Mouse (Mus musculus): Measurements from ENCODE around the gene Atp8b4. TPM values are rescaled to one million over a fixed set of nuclear protein-coding genes. Genes with fewer than 3 reads are reported as not detected.
A peak's percentile ranks its signal among the peaks of the same experiment; 100 is the strongest.

The Atp8b4 gene
- polyA plus RNA-seq, 1 experiment = 0.04 TPM

DNA sequence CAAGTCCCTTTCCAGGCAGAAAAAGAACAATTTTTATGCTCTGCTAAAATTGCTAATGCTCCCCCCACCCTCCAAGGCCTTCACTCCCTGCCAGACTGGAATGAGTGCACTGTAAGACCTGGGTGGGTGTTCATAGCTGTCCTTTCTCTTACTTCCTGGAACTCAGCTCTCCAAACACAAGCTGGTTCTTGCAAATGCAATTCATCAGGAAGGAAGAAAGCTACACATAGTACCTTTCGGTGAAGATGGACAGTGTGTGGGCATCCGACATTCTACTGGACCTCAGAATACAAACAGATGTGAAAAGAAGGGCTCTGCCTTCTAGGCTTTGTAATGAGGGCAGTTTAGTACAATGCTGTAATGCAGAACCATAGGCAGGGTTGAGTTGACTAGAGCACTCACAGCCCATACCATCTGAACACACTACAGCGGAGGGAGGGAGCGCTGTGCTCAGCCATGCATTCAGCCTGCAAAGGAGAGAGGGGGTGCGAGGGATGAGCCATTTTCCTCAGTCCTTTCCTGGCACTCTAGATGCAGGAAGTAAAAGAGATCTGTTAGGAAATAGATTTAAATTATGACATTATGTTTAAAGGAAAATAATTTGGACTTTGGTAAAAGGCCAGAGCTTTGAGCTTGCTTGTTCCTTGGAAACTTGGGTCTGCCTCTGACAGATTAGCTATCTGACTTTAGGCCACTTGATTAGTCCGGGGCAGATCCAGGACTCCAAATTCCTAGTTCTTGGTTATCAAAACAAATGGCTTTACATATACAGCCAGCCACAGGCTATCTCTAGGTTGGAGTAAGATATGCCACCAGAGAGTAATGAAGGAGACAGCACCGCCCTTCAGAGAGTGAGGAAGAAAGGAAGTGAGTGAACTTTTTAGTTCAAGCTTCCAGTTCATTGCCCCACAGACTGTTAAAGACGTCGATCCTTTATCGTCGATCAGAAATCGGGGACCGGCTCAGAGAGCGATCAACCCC is 136.4 kb downstream of the Atp8b4 start:
- no peak for DNase-seq (ENCODE audit: extremely low spot score in 1 of 2, low spot score in 1 of 2)

DNA sequence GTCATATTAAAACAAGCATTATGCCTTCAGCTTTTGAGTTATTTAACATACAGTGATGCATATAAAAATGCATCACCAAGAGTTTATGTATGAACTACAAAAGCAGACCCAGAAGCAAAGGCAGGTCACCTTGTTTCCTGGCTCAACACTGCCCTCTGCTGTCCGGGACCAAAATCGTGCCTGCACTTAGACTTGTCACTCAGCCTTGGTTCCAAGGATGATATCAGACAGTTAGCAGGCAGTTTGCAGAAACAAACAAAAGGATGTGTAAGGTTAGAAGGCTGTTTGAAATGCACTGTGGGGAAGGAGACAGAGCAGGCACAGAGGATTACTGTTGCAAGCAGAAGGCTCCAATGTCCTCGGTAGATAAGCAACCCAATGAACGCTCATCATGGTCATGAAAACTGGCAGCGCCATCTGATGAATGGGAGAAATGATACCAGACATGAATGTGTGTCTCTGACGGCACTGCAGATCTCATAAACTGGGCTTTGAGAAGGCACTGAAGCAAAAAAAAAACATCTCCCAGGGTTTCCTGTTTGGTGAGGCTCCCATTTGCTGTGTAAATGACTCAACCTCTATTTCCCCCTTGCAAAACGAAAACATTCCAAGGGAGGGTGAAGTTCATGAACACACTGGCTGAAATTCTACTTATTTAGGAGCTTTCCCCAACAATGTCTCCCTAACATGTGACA is 137.3 kb downstream of the Atp8b4 start:
- peak; percentile 43 to 89 for DNase-seq (ENCODE audit: extremely low spot score in 1 of 2, low spot score in 1 of 2)

DNA sequence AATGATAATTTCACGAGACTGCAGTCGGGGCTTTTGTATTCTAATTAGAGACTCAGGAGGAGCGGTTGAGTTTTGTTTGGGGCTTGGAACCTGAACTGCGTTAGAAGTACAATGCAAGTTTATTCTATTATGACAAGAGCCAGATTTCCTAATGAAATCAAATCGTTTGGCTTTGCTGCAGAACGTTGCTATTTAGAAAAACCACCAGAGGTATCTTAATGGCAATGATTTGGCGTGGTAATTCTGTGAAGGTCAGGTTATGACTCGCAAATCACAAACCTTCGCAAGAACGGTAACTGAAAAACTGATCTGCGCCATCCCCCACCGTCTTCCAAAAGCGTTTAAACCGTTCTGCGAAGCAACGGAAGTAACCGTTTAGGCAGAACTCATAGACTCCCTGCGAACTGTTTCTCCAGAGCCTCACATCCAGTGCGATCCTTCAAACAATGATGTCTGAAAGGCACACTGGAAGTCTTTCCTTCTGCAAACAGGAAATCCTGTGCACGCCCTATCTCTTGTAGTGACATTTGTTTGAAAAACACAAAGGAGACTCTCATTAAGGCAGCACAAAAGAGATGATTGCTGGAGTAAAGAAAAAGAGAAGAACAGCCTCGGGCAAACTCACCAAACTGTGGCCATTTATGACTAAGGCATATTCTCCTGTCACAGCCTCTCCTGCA is 139.2 kb downstream of the Atp8b4 start:
- DNase-seq (ENCODE audit: extremely low spot score in 1 of 2, low spot score in 1 of 2) = no peak

- DNase-seq (ENCODE audit: extremely low spot score in 1 of 2, low spot score in 1 of 2) = no peak
Measured at GRCm38 (mm10) chr2:126360688-126361087, 139.8 kb downstream of the Atp8b4 start.

- no peak for DNase-seq (ENCODE audit: extremely low spot score in 1 of 2, low spot score in 1 of 2)
Measured at GRCm38 (mm10) chr2:126359965-126360364, 140.5 kb downstream of the Atp8b4 start.

- no peak for DNase-seq (ENCODE audit: extremely low spot score in 1 of 2, low spot score in 1 of 2)
Measured at GRCm38 (mm10) chr2:126359278-126359677, 141.2 kb downstream of the Atp8b4 start.

- no peak for DNase-seq (ENCODE audit: extremely low spot score in 1 of 2, low spot score in 1 of 2)
Measured at GRCm38 (mm10) chr2:126358741-126359140, 141.7 kb downstream of the Atp8b4 start.

DNA sequence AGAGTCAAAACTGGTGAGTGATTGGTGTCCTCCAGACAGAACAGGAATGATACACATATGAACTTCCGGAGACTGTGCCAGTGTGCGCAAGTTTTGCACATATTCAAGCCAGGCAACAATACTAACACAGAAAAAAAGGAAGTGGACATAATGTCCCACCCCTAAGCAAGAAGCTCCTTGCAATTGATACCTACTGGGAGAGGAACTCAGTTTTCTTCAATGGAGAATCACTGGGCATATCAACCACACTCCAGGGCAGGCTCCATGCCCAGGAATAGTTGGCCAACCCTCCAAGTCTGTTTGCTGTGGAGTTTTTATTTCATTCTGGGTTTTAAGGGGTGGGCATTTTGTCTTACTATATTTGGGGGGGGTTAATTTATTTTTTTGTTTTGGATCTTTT is 145.2 kb downstream of the Atp8b4 start:
- DNase-seq (ENCODE audit: extremely low spot score in 1 of 2, low spot score in 1 of 2) = no peak

GRCm38 (mm10) chr2:126351811-126352210 is 148.7 kb downstream of the Atp8b4 start:
- DNase-seq (ENCODE audit: extremely low spot score in 1 of 2, low spot score in 1 of 2) = no peak

GRCm38 (mm10) chr2:126343026-126343593 is 157.4 kb downstream of the Atp8b4 start:
- DNase-seq (ENCODE audit: extremely low spot score in 1 of 2, low spot score in 1 of 2) = no peak

DNA sequence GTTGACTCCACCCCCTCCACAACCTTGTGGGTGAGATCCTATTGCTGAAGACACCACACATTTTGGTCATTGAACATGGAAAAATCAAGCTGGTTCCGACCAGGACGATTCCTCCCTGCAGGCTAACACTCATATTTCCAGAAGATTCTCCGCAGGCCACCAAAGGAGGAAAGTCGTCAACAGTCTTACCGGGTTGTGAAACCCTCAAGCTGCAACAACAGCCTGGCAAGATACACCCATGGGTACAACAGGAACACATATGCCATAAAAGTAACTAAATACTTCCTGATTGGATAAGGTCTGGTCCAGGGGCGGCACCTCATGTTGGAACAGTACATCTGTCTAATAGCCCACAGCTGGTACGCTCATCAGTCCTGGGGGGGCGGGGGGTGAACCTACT is 159.0 kb downstream of the Atp8b4 start:
- DNase-seq (ENCODE audit: extremely low spot score in 1 of 2, low spot score in 1 of 2) = no peak

- DNase-seq (ENCODE audit: extremely low spot score in 1 of 2, low spot score in 1 of 2) = no peak
Measured at GRCm38 (mm10) chr2:126340201-126340600, 160.3 kb downstream of the Atp8b4 start.

DNA sequence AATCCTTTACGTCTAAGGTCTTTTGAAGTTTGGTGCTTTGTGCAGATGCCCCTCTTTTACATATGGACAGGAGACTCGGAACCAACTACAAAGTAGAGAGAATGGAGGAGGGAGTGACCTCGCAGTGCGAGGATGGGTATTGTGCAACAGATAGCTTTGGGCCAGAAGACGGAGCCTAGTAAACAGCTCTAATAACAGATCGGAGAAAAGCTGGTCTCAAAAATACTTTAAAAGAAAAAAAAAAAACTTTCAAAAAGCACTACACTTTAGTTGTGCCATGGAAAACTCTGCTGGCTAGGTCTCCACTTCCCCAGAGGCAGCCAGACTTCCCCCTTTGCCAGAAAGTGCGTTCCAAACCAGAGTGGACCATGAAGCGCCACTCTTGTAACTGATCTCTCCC is 161.0 kb downstream of the Atp8b4 start:
- DNase-seq (ENCODE audit: extremely low spot score in 1 of 2, low spot score in 1 of 2) = no peak

GRCm38 (mm10) chr2:126337143-126337542 is 163.3 kb downstream of the Atp8b4 start:
- DNase-seq (ENCODE audit: extremely low spot score in 1 of 2, low spot score in 1 of 2) = no peak

- no peak for DNase-seq (ENCODE audit: extremely low spot score in 1 of 2, low spot score in 1 of 2)
Measured at GRCm38 (mm10) chr2:126331794-126332193, 168.7 kb downstream of the Atp8b4 start.

GRCm38 (mm10) chr2:126323206-126323605 is 177.3 kb downstream of the Atp8b4 start:
- DNase-seq (ENCODE audit: extremely low spot score in 1 of 2, low spot score in 1 of 2) = no peak

DNA sequence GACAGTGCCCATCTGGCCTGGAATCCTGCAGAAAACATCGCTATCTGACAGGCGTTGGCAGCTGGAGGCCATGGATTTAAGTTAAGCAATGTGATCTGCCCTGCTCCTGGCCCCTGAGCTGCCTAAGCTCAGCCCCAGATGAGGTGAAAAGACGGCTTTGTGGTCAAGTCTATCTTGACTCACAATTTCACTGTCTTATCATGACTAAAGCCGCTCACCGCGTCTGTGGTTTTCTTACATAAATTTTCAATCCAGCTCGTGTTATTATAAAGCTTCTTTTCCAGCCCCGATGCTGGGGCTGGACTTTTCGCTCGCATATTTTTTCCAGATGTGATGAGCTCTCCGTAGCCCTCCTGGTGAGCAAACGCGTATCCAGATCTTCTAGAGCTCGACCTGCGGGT is 177.8 kb downstream of the Atp8b4 start:
- no peak for DNase-seq (ENCODE audit: extremely low spot score in 1 of 2, low spot score in 1 of 2)

DNA sequence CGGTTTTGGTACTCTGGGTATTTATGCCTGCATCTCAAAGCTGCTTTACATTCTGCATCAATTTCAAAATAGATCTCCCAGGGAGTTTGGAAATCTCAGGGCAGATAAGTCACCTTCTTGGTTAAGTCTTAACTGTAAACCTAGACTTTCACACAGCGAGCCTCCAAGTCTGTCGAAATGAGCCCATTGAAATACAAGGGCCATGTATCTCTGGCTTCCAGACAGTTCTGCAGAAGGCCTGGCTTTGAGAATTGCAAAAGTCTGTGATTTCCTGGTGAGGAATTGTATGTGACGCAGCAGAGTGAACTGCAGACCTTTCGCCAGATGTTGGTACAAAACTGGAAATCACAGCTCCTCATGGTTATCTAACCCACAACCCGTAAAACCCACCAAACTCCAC is 182.4 kb downstream of the Atp8b4 start:
- DNase-seq (ENCODE audit: extremely low spot score in 1 of 2, low spot score in 1 of 2) = no peak

DNA sequence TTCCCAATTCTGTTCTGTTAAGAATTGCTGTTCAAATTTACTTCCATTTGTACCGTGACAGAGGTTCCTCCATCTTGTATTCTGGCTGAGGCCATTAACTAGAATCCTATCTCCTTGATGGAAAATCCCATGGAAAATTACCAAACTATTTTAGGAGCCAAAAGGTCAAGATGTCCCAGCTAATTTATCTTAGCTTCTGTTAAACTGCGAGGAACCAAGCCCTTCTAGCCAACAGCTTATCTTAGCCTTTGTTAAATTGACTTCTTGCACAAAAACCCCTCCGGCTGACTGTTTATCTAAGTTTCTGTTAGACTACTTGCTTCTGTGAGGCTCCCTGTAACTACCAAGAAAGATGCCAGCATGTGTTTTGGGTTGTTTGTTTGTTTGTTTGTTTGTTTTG is 183.5 kb downstream of the Atp8b4 start:
- DNase-seq (ENCODE audit: extremely low spot score in 1 of 2, low spot score in 1 of 2) = no peak

DNA sequence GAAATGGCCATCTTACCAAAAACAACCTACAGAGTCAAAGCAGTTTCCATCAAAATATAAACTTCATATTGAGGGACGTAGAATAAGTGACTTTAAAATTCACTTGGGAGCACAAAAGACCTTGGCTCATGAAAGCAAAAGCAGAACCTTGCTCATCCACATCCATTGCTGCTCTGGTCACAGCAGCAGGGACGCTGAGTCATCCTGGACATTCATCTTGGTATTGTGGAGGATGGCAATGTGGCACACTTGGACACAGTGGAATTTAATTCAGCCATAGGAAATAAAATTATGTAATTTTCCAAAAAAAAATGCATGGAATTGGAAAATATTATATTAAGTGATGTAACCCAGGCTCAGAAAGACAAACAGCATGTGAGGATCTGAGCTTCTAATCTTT is 184.1 kb downstream of the Atp8b4 start:
- no peak for DNase-seq (ENCODE audit: extremely low spot score in 1 of 2, low spot score in 1 of 2)

DNA sequence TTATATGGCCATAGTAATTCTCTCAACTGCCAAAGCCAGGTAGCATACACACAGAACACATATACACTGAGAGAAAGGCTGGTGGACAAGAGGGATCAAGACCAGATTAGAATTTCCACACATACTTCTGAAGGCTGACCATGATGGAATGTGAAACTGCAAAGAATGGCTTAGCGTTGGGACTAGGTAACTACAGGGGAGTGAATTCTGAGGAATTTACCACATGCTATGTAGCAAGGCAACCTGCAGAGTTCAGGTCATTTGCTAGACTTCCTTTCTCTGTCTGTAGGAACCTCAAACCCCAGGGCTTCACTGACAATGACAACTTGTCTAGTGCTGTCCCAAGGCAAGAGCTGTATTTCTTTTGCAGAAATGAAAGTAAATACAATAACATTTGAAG is 189.4 kb downstream of the Atp8b4 start:
- no peak for DNase-seq (ENCODE audit: extremely low spot score in 1 of 2, low spot score in 1 of 2)

All from frontal cortex, adult 2 months (tissue).